Mouse (Mus musculus) embryonic fibroblast, embryonic 13.5 days (primary cell): ENCODE results near the gene Bcl3.

Experiments used
- CTCF ChIP-seq: IDR thresholded peaks from 2 replicates; pipeline ENCODE4 v1.5.1; 2011; ENCODE audit warnings: mild to moderate bottlenecking, control low read depth, low read length, moderate library complexity, borderline replicate concordance; ENCODE audit not compliant: insufficient read depth
- POLR2A ChIP-seq: IDR thresholded peaks from 2 replicates; pipeline ENCODE4 v1.6.1; 2011; ENCODE audit warnings: low read depth, mild to moderate bottlenecking, control low read depth, low read length, moderate library complexity

DNA sequence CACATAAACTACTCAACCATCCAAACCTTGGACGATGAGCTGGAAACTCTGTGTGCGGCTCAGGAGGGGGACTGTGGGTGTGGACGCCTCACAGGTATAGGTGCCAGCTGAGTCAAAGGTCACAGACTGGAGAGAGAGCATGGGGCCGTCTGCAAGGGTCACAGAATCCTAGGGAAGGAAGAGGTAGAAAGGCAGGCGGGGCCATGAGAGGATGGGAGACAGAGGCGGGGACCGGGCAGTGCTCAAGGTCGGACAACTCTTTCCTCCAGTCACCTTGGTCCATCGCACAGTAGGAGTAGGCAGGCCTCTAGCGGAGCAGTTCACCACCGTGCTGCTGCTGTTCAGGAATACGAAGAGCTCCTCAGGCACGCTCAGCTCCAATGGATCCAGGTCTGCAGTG is 62.5 kb downstream of the Bcl3 start:
- TF ChIP-seq CTCF (no peak), POLR2A (no peak)
